In the genomic region with DNA sequence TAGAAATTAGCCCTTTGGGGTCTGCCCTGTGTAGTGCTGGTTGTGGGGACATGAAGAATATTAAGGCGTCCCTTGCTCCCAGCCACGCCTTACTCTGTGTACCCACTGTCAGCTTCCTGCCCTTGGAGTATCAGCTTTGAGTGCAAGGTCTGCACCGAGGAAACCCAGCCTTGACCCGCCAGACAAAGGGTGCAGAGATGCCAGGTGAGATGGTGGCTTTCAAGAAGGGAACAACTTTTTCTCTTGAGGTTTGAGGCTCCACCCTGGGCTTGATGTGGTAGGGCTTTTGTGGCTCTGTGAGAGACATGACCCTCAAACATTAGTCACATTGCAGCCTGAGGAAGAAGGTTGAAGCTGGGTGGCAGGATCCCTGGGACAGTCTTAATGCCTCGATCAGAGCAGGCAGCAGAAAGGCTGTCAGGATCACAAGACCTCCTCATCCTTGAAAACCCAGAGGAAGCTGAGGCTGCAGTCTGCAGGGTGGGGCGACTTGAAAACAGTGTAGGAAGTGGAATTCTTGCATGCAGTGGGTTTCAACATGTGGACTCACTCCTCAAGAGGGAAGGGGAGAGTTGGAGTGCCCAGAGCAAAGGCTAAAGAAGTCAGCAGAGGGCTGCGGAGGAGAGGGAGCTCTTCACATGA, we compare ENCODE assay signal across 17 mouse cellular contexts. TPM values are rescaled to one million over a fixed set of nuclear protein-coding genes. Genes with fewer than 3 reads are reported as not detected.
DNase-seq lines count a peak whose midpoint lies in the region; ATAC-seq and TF ChIP-seq lines count a peak whose summit lies in the region.
"Had no signal": no experiment of that assay in that cellular context is flagged by ENCODE, and none has a peak within 500 bp of the region (broad histone marks: within the 10 kb centered on the region; RNA-seq: fewer than 3 reads in every experiment).

No protein-coding gene starts in this region.

- no peaks in the 10 kb centered on the region for H3K27me3 ChIP-seq in liver, embryonic 13.5 days
- H3K27me3 ChIP-seq in liver, postnatal 0 days (ENCODE audit: insufficient read depth, low read length): no peaks in the 10 kb centered on the region
- H3K27me3 ChIP-seq in heart, embryonic 12.5 days (replicated peaks): no peaks in the 10 kb centered on the region
- H3K27me3 ChIP-seq: CH12.LX; heart, embryonic 15.5 days; Patski had no signal

- no peak for TF ChIP-seq CTCF in liver, postnatal 0 days (IDR thresholded peaks at IDR 0.05; ENCODE audit: low read depth)
- TF ChIP-seq CTCF in layer of hippocampus, adult 2 months (conservative IDR thresholded peaks at IDR 0.05): no peak

- H3K9me3 ChIP-seq in liver, embryonic 13.5 days (replicated peaks): no peaks in the 10 kb centered on the region
- H3K9me3 ChIP-seq in liver, postnatal 0 days (ENCODE audit: low read length): no peaks in the 10 kb centered on the region
- no peaks in the 10 kb centered on the region; the same call in 1 of the 2 replicates for H3K9me3 ChIP-seq in heart, embryonic 12.5 days (replicated peaks)
- H3K9me3 ChIP-seq: embryonic facial prominence, embryonic 10.5 days; heart, embryonic 15.5 days had no signal

- H3K4me2 ChIP-seq in liver, embryonic 13.5 days: no peak overlapping the region
- peak overlapping the region; percentile 42; the same call in 1 of the 2 replicates for H3K4me2 ChIP-seq in liver, postnatal 0 days (ENCODE audit: low read depth, low read length)
- H3K4me2 ChIP-seq in heart, embryonic 12.5 days: no peak overlapping the region
- H3K4me2 ChIP-seq: heart, embryonic 15.5 days had no signal

- H3K4me1 ChIP-seq in liver, embryonic 13.5 days (replicated peaks): peaks cover 26% of the 10 kb centered on the region
- peaks cover 58% of the 10 kb centered on the region for H3K4me1 ChIP-seq in liver, postnatal 0 days (ENCODE audit: insufficient read depth)
- H3K4me1 ChIP-seq in heart, embryonic 12.5 days (replicated peaks): peaks cover 41% of the 10 kb centered on the region

- no peak overlapping the region for H3K9ac ChIP-seq in liver, embryonic 13.5 days
- no peak overlapping the region for H3K9ac ChIP-seq in liver, postnatal 0 days (replicated peaks)
- H3K9ac ChIP-seq in heart, embryonic 12.5 days: no peak overlapping the region
- H3K9ac ChIP-seq: heart, embryonic 15.5 days had no signal

- WGBS in liver, embryonic 13.5 days (ENCODE audit: insufficient replicate concordance): 34% methylated on average over 7 of the region's 7 CpGs
- WGBS in liver, postnatal 0 days (ENCODE audit: insufficient replicate concordance): 40% methylated on average over 7 of the region's 7 CpGs
- WGBS in heart, embryonic 12.5 days: 76% methylated on average over 7 of the region's 7 CpGs

- DNase-seq in liver, embryonic 13.5 days: no peak
- no peak for DNase-seq in liver
- DNase-seq in CD8-positive naive resting alpha-beta T cell, adult 2 months (ENCODE audit: low read depth in 2 of 2, low spot score in 2 of 2): peak; percentile 23 to 30
- no peak for DNase-seq in liver, postnatal 0 days
- peak; percentile 22 to 28 for DNase-seq in thymus, postnatal 10 days (ENCODE audit: low spot score in 2 of 2)
- no peak for DNase-seq in layer of hippocampus, adult 2 months (ENCODE audit: low spot score in 2 of 2)
- DNase-seq: adrenal gland, postnatal 36 days; cerebellum, adult 8-10 months; kidney, postnatal 36 days had no signal

- no peak overlapping the region for H3K4me3 ChIP-seq in liver, embryonic 13.5 days (replicated peaks)
- H3K4me3 ChIP-seq in liver, postnatal 0 days (ENCODE audit: low read depth, low read length): no peak overlapping the region
- no peak overlapping the region for H3K4me3 ChIP-seq in layer of hippocampus, adult 2 months
- no peak overlapping the region for H3K4me3 ChIP-seq in heart, embryonic 12.5 days
- H3K4me3 ChIP-seq: embryonic facial prominence, embryonic 10.5 days; heart, embryonic 15.5 days; left cerebral cortex, adult 2 months had no signal

- no peak overlapping the region for H3K27ac ChIP-seq in liver, embryonic 13.5 days
- peak overlapping the region; percentile 18; the same call in 1 of the 2 replicates for H3K27ac ChIP-seq in liver, postnatal 0 days (ENCODE audit: low read depth)
- no peak overlapping the region for H3K27ac ChIP-seq in layer of hippocampus, adult 2 months
- H3K27ac ChIP-seq in heart, embryonic 12.5 days (ENCODE audit: poor library complexity, severe bottlenecking): no peak overlapping the region
- H3K27ac ChIP-seq: embryonic facial prominence, embryonic 10.5 days; heart, embryonic 15.5 days; hindbrain, postnatal 0 days; left cerebral cortex, adult 2 months had no signal

- peak; percentile 18; the same call in 1 of the 2 replicates for ATAC-seq in liver, embryonic 13.5 days (ENCODE audit: low read depth)
- ATAC-seq in liver, postnatal 0 days: no peak
- no peak for ATAC-seq in cerebellum, adult (ENCODE audit: insufficient number of reproducible peaks, low FRiP score, low TSS enrichment)
- ATAC-seq in heart, embryonic 12.5 days (ENCODE audit: insufficient number of reproducible peaks, low FRiP score): no peak
- ATAC-seq: Patski had no signal

- no peaks in the 10 kb centered on the region for H3K36me3 ChIP-seq in liver, embryonic 13.5 days
- H3K36me3 ChIP-seq in liver, postnatal 0 days (replicated peaks; ENCODE audit: insufficient read depth, low read length): no peaks in the 10 kb centered on the region
- no peaks in the 10 kb centered on the region for H3K36me3 ChIP-seq in heart, embryonic 12.5 days
- H3K36me3 ChIP-seq: embryonic facial prominence, embryonic 10.5 days; heart, embryonic 15.5 days had no signal

- no peak for TF ChIP-seq EP300 in liver, postnatal 0 days (IDR thresholded peaks at IDR 0.05; ENCODE audit: low read depth)

RNA-seq across cellular contexts. Expression of gene Inpp4a, which starts 18.1 kb away (rescaled TPM):
- 3.0 and 3.1 TPM in 2 replicates for polyA plus RNA-seq in liver, embryonic 13.5 days (2015; fragmentation: Nextera tagmentation; extraction: Ambion mirVana)
- polyA plus RNA-seq in liver, postnatal 0 days (2015; fragmentation: Nextera tagmentation; extraction: Ambion mirVana): 5.0 and 6.7 TPM in 2 replicates
- 100 to 1,000 TPM; 168 TPM for total RNA-seq in layer of hippocampus, adult 2 months (2021)
- polyA plus RNA-seq in heart, embryonic 12.5 days (2016; fragmentation: Nextera tagmentation; extraction: Ambion mirVana): 14.9 and 15.4 TPM in 2 replicates

Comparison
In these comparisons a context has a peak if more than half of its experiments do, and no peak if none do; other contexts are left out.
1. DNase-seq: peak in CD8-positive naive resting alpha-beta T cell, adult 2 months (2 of 2) and thymus, postnatal 10 days (2 of 2); none in liver, embryonic 13.5 days (single experiment), liver (single experiment), liver, postnatal 0 days (single experiment) and layer of hippocampus, adult 2 months (0 of 2).